Mouse (Mus musculus) CH12.LX (cell line): ENCODE results near the gene Dzip1l. TPM values are rescaled to one million over a fixed set of nuclear protein-coding genes. Genes with fewer than 3 reads are reported as not detected.

Experiments
- DNase-seq: peaks from one replicate; pipeline ENCODE4 v3.0.0-alpha.2; 2013; ENCODE audit errors: extremely low read depth
- H3K27ac ChIP-seq: 2 replicates; pipeline ENCODE4 v1.5.1; 2012; ENCODE audit warnings: low read depth, mild to moderate bottlenecking, control low read depth, moderate library complexity; ENCODE audit not compliant: insufficient read depth
- H3K27me3 ChIP-seq: replicated peaks from 2 replicates; pipeline ENCODE3; 2012; ENCODE audit warnings: inconsistent platforms
- H3K36me3 ChIP-seq, 2 experiments: replicated peaks in 1 of 2; 2 replicates each; pipeline versions ENCODE3 to v1.6.1; 2012; ENCODE audit warnings: inconsistent platforms in 1 of 2, low read length in 1 of 2, mild to moderate bottlenecking in 1 of 2, mixed read lengths in 1 of 2, moderate library complexity in 1 of 2; ENCODE audit not compliant: control insufficient read depth in 1 of 2, insufficient read depth in 1 of 2
- H3K4me1 ChIP-seq, 2 experiments: 2 replicates each; pipeline ENCODE4 v1.6.1; 2012; ENCODE audit warnings: inconsistent platforms in 1 of 2, moderate library complexity in 1 of 2; ENCODE audit not compliant: insufficient read depth in 2 of 2, control insufficient read depth in 1 of 2
- H3K4me2 ChIP-seq: 2 replicates; pipeline ENCODE4 v1.6.1; 2012; ENCODE audit warnings: low read depth, mild to moderate bottlenecking, control low read depth; ENCODE audit not compliant: poor library complexity, insufficient read depth, severe bottlenecking
- H3K4me3 ChIP-seq, 3 experiments: fragments of 150-350 bp in 1 of 3; sonication (generic) in 1 of 3; replicated peaks in 1 of 3; 2 replicates each; pipeline versions ENCODE3 to v1.5.1; 2011 to 2012; ENCODE audit warnings: low read depth in 2 of 3, low read length in 2 of 3, mild to moderate bottlenecking in 2 of 3, moderate library complexity in 2 of 3, control low read depth in 1 of 3, improper control_type of control experiment in 1 of 3, inconsistent platforms in 1 of 3, mixed read lengths in 1 of 3; ENCODE audit not compliant: poor library complexity in 1 of 3
- H3K79me2 ChIP-seq: replicated peaks from 2 replicates; pipeline ENCODE4 v1.6.1; 2012; ENCODE audit warnings: mild to moderate bottlenecking, moderate library complexity; ENCODE audit not compliant: control insufficient read depth, poor library complexity, insufficient read depth, severe bottlenecking; ENCODE audit errors: extremely low read depth
- H3K9ac ChIP-seq: 2 replicates; pipeline ENCODE4 v1.6.1; 2012; ENCODE audit warnings: low read depth, mild to moderate bottlenecking, control low read depth, moderate library complexity; ENCODE audit not compliant: insufficient read depth
- H3K9me3 ChIP-seq: replicated peaks from 2 replicates; pipeline ENCODE3; 2012; ENCODE audit warnings: low read length, inconsistent platforms, mixed read lengths
- CHD2 ChIP-seq: IDR thresholded peaks from 2 replicates; pipeline ENCODE4 v1.6.1; 2011; ENCODE audit warnings: low read length, improper control_type of control experiment
- CTCF ChIP-seq, 2 experiments: IDR thresholded peaks in 1 of 2; conservative IDR thresholded peaks in 1 of 2; 2 replicates each; pipeline ENCODE4 v1.5.1; 2011 to 2012; ENCODE audit warnings: low read depth in 2 of 2, low read length in 2 of 2, improper control_type of control experiment in 1 of 2, inconsistent platforms in 1 of 2, mild to moderate bottlenecking in 1 of 2, moderate library complexity in 1 of 2
- E2F4 ChIP-seq: IDR thresholded peaks from 2 replicates; pipeline ENCODE4 v1.6.1; 2011; ENCODE audit warnings: low read depth, low read length, improper control_type of control experiment; ENCODE audit not compliant: insufficient replicate concordance
- ETS1 ChIP-seq: conservative IDR thresholded peaks from 2 replicates; pipeline ENCODE4 v1.6.1; 2012; ENCODE audit warnings: low read depth, mild to moderate bottlenecking, inconsistent platforms, low read length, improper control_type of control experiment, moderate library complexity
- HCFC1 ChIP-seq: IDR thresholded peaks from 2 replicates; pipeline ENCODE4 v1.6.1; 2012; ENCODE audit warnings: low read depth, mild to moderate bottlenecking, inconsistent platforms, low read length, improper control_type of control experiment
- JUND ChIP-seq: conservative IDR thresholded peaks from 2 replicates; pipeline ENCODE4 v1.6.1; 2011; ENCODE audit warnings: low read depth, low read length, improper control_type of control experiment
- KAT2A ChIP-seq: IDR thresholded peaks from 2 replicates; pipeline ENCODE4 v1.6.1; 2012; ENCODE audit warnings: low read length, improper control_type of control experiment, inconsistent platforms; ENCODE audit not compliant: insufficient replicate concordance
- MAZ ChIP-seq: IDR thresholded peaks from 2 replicates; pipeline ENCODE4 v1.6.1; 2012; ENCODE audit warnings: low read depth, mild to moderate bottlenecking, inconsistent platforms, low read length, improper control_type of control experiment, moderate library complexity
- MEF2A ChIP-seq: IDR thresholded peaks from 2 replicates; pipeline ENCODE4 v1.6.1; 2014; ENCODE audit warnings: low read depth, mild to moderate bottlenecking, inconsistent platforms, low read length, improper control_type of control experiment, borderline replicate concordance
- MXI1 ChIP-seq: IDR thresholded peaks from 2 replicates; pipeline ENCODE4 v1.6.1; 2011; ENCODE audit warnings: mild to moderate bottlenecking, low read depth, low read length, improper control_type of control experiment
- POLR2A ChIP-seq: IDR thresholded peaks from 2 replicates; pipeline ENCODE4 v1.6.1; 2011; ENCODE audit warnings: low read depth, mild to moderate bottlenecking, improper control_type of control experiment, low read length
- RCOR1 ChIP-seq: conservative IDR thresholded peaks from 2 replicates; pipeline ENCODE4 v1.6.1; 2012; ENCODE audit warnings: low read depth, mild to moderate bottlenecking, inconsistent platforms, low read length, improper control_type of control experiment
- SIN3A ChIP-seq: IDR thresholded peaks from 2 replicates; pipeline ENCODE4 v1.6.1; 2012; ENCODE audit warnings: low read length, improper control_type of control experiment, inconsistent platforms
- SMC3 ChIP-seq: IDR thresholded peaks from 2 replicates; pipeline ENCODE4 v1.6.1; 2011; ENCODE audit warnings: low read depth, low read length, improper control_type of control experiment
- TBP ChIP-seq: conservative IDR thresholded peaks from 2 replicates; pipeline ENCODE4 v1.6.1; 2011; ENCODE audit warnings: low read depth, low read length, improper control_type of control experiment
- TCF12 ChIP-seq: IDR thresholded peaks from 2 replicates; pipeline ENCODE4 v1.6.1; 2014; ENCODE audit warnings: low read depth, mild to moderate bottlenecking, inconsistent platforms, low read length, improper control_type of control experiment
- UBTF ChIP-seq: IDR thresholded peaks from 2 replicates; pipeline ENCODE4 v1.6.1; 2012; ENCODE audit warnings: low read depth, mild to moderate bottlenecking, inconsistent platforms, low read length, improper control_type of control experiment, moderate library complexity
- USF1 ChIP-seq: IDR thresholded peaks from 2 replicates; pipeline ENCODE4 v1.6.1; 2014; ENCODE audit warnings: low read depth, mild to moderate bottlenecking, inconsistent platforms, low read length, improper control_type of control experiment
- ZNF384 ChIP-seq: IDR thresholded peaks from 2 replicates; pipeline ENCODE4 v1.6.1; 2012; ENCODE audit warnings: low read depth, low read length, improper control_type of control experiment, inconsistent platforms
- dilution Hi-C: fragments of 300-500 bp; cut with MboI; formaldehyde crosslinking; loops from 2 replicates; pipeline ENCODE4 v1.14.3; 2020; ENCODE audit warnings: low sequenced_read_pairs; ENCODE audit not compliant: extremely low pct_unique_long_range_greater_than_20kb, extremely low pct_ligation_motif_present
- in situ Hi-C: fragments of 300-500 bp; cut with MboI; formaldehyde crosslinking; loops from 3 replicates; pipeline ENCODE4 v1.14.3; 2019; ENCODE audit warnings: low sequenced_read_pairs, low pct_ligation_motif_present, low pct_unique_long_range_greater_than_20kb, mixed read lengths
- polyA plus RNA-seq: library from polyadenylated mRNA; unstranded; fragments of >175 nt; gene quantifications from 2 replicates; pipeline ENCODE4 v1.2.1, GENCODE M21; 2012; ENCODE audit warnings: low read depth; ENCODE audit not compliant: insufficient read length
- total RNA-seq, 2 experiments: library from RNA; depleted of rRNA; stranded (reverse); fragments of 300-350 nt in 1 of 2; fragments of >200 nt in 1 of 2; gene quantifications; 2 replicates each; pipeline ENCODE4 v1.2.3; 2012 to 2014

The Dzip1l gene
- total and polyA plus RNA-seq, 3 experiments: not detected

DNA sequence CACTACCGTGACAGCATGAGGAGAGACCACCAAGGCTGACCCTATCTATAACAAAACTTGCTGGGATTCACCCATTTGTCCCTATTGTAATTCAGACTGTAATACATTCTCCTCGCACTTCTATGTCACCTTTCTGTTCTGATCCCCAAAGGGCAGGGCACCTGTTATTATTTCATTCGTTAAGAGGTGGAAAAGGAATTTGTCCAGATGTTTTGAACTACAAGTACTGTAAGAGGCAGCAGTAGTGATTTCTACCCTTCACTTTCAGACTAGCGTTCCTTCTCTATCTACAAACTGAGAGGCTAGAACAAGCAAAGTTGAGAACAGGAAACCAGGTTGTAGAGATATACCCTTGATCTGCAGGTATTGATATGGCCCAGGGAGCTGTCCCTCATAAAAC is 81.0 kb downstream of the Dzip1l start:
- H3K27me3 ChIP-seq: peaks cover 18% of the 10 kb centered on the region
- no peak for TF ChIP-seq POLR2A
- no peak for TF ChIP-seq ETS1
- TF ChIP-seq MXI1: no peak
- TF ChIP-seq RCOR1: no peak
- no peak for TF ChIP-seq E2F4
- no peak for TF ChIP-seq CTCF (conservative IDR thresholded peaks at IDR 0.05 in 1 of 2, IDR thresholded peaks at IDR 0.05 in 1 of 2; ENCODE audit: low read depth in 2 of 2, low read length in 2 of 2)
- TF ChIP-seq USF1: no peak
- no peak for TF ChIP-seq TCF12
- H3K27ac ChIP-seq: no peak overlapping the region
- H3K9me3 ChIP-seq: peaks cover 2% of the 10 kb centered on the region
- dilution Hi-C loops (no loop called here), in situ Hi-C loops (no loop called here)
- no peaks in the 10 kb centered on the region for H3K36me3 ChIP-seq
- H3K4me2 ChIP-seq: no peak overlapping the region
- H3K4me1 ChIP-seq: no peaks in the 10 kb centered on the region
- DNase-seq: no peak
- H3K4me3 ChIP-seq: no peak overlapping the region
- H3K79me2 ChIP-seq: no peaks in the 10 kb centered on the region
- no peak overlapping the region for H3K9ac ChIP-seq

DNA sequence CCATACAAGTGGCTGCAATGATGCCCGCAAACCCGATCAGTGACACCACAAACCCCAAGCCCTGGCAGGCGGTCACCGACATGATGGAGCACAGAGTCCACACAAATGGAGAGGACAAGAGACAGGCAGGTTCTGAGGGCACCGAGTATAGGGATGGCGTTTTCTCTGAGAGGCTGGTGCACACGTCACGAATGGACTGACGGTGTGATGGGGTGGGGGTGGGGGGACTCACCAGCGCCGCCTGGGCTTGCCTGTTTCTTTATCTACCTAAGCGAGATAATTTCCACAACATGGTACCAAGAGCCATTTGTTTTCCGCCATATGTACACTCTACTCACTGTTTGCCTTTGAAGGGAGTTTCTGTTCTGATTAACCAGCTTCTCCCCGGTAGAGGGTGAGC is 87.8 kb downstream of the Dzip1l start, which contains the start of gene Cldn18:
Gene Cldn18 (minus strand): TSS at position 134 of the 400 bp plus-strand sequence.
- DNase-seq: no peak
- no peaks in the 10 kb centered on the region for H3K4me1 ChIP-seq
- TF ChIP-seq SIN3A (no peak), MAZ (no peak), POLR2A (no peak), CHD2 (no peak), JUND (no peak), HCFC1 (no peak), UBTF (no peak), MEF2A (no peak), SMC3 (no peak), KAT2A (no peak), ZNF384 (no peak), TBP (no peak)
- H3K4me3 ChIP-seq: no peak within 1 kb of the TSS
- H3K79me2 ChIP-seq: no peaks in the 10 kb centered on the region
- no peaks in the 10 kb centered on the region for H3K36me3 ChIP-seq
- dilution Hi-C loops (no loop called here), in situ Hi-C loops (no loop called here)
- peaks cover 2% of the 10 kb centered on the region for H3K27me3 ChIP-seq
- no peak within 1 kb of the TSS for H3K9ac ChIP-seq
- H3K9me3 ChIP-seq: peaks cover 3% of the 10 kb centered on the region
- H3K4me2 ChIP-seq: no peak within 1 kb of the TSS
- H3K27ac ChIP-seq: no peak within 1 kb of the TSS

Other genes starting within 250 kb of the Dzip1l start
- gene Mras, start 192.1 kb upstream of the Dzip1l start, total RNA-seq (2012; rRNA removed): 0.21 TPM in 1 of 2 replicates, not detected in the other
- not detected in 2 replicates for gene Mras, start 192.1 kb upstream of the Dzip1l start, total RNA-seq (2014; rRNA removed)
- gene Mras, start 192.1 kb upstream of the Dzip1l start, polyA plus RNA-seq: not detected in 2 replicates
- not detected in 2 replicates for gene Nme9, start 178.0 kb upstream of the Dzip1l start, total RNA-seq (2012; rRNA removed)
- not detected in 2 replicates for gene Nme9, start 178.0 kb upstream of the Dzip1l start, total RNA-seq (2014; rRNA removed)
- not detected in 2 replicates for gene Nme9, start 178.0 kb upstream of the Dzip1l start, polyA plus RNA-seq
- gene Armc8, start 60.6 kb upstream of the Dzip1l start, total RNA-seq (2012; rRNA removed): 9.3 and 11.0 TPM in 2 replicates
- 16.9 and 17.0 TPM in 2 replicates for gene Armc8, start 60.6 kb upstream of the Dzip1l start, total RNA-seq (2014; rRNA removed)
- 12.6 and 15.3 TPM in 2 replicates for gene Armc8, start 60.6 kb upstream of the Dzip1l start, polyA plus RNA-seq
- gene Dbr1, start 53.7 kb upstream of the Dzip1l start, total RNA-seq (2012; rRNA removed): 33.9 and 44.0 TPM in 2 replicates
- 57.5 and 64.7 TPM in 2 replicates for gene Dbr1, start 53.7 kb upstream of the Dzip1l start, total RNA-seq (2014; rRNA removed)
- 41.4 and 42.7 TPM in 2 replicates for gene Dbr1, start 53.7 kb upstream of the Dzip1l start, polyA plus RNA-seq
- not detected in 2 replicates for gene A4gnt, start 17.0 kb upstream of the Dzip1l start, total RNA-seq (2012; rRNA removed)
- gene A4gnt, start 17.0 kb upstream of the Dzip1l start, total RNA-seq (2014; rRNA removed): not detected in 2 replicates
- gene A4gnt, start 17.0 kb upstream of the Dzip1l start, polyA plus RNA-seq: not detected in 2 replicates
- not detected in 2 replicates for gene Cldn18, start 87.8 kb downstream of the Dzip1l start, total RNA-seq (2012; rRNA removed)
- not detected in 2 replicates for gene Cldn18, start 87.8 kb downstream of the Dzip1l start, total RNA-seq (2014; rRNA removed)
- not detected in 2 replicates for gene Cldn18, start 87.8 kb downstream of the Dzip1l start, polyA plus RNA-seq
- not detected in 2 replicates for gene Sox14, start 246.7 kb downstream of the Dzip1l start, total RNA-seq (2012; rRNA removed)
- gene Sox14, start 246.7 kb downstream of the Dzip1l start, total RNA-seq (2014; rRNA removed): not detected in 2 replicates
- gene Sox14, start 246.7 kb downstream of the Dzip1l start, polyA plus RNA-seq: not detected in 2 replicates